Mouse (Mus musculus): ENCODE results near the gene Sik3. TPM values are rescaled to one million over a fixed set of nuclear protein-coding genes. Genes with fewer than 3 reads are reported as not detected.

Sik3 gene
- polyA plus RNA-seq, 1 experiment, result 29.4 TPM

DNA sequence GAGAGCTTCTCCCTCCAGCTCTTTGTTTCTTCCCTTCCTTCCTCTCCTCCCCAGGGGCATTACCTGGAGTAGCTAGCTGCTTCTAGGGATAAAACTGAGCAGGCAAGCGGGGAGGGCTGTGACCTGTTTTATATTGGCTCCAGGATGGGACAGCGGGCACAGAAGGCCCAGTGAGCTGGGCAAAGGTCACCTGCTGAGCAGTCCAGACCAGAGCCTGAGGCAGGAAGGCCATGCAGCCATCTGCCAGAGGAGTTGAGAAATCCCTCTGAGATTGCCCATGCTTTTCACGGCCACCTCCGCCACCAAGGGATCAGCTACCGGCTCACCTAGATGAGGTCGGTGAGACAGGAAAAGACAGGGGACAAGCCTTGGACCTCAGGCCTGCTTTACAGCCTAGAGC lies 222.6 kb downstream of the Sik3 start:
- H3K27me3 ChIP-seq (ENCODE audit: control insufficient read depth, insufficient read depth, insufficient read length), result peaks cover 57% of the 10 kb centered on the region
- no peak overlapping the region for H3K4me3 ChIP-seq
- no peak overlapping the region for H3K4me2 ChIP-seq (ENCODE audit: low read depth)
- H3K36me3 ChIP-seq (ENCODE audit: control insufficient read depth, insufficient read depth), result no peaks in the 10 kb centered on the region
- TF ChIP-seq E2F4 (IDR thresholded peaks at IDR 0.05; ENCODE audit: insufficient read depth) (no peak), POLR2AphosphoS2 (IDR thresholded peaks at IDR 0.05; ENCODE audit: insufficient read length, low read depth) (no peak), SRF (IDR thresholded peaks at IDR 0.05; ENCODE audit: control insufficient read depth, insufficient read length, low read depth) (no peak), MAX (IDR thresholded peaks at IDR 0.05; ENCODE audit: low read depth) (no peak), REST (IDR thresholded peaks at IDR 0.05; ENCODE audit: insufficient read depth, insufficient read length) (no peak), MYOD1 (IDR thresholded peaks at IDR 0.05; ENCODE audit: control insufficient read depth in 1 of 3, insufficient read length in 2 of 3, low read depth in 2 of 3) (no peak), MYOG (IDR thresholded peaks at IDR 0.05; ENCODE audit: control insufficient read depth in 1 of 3, insufficient read depth in 1 of 3, insufficient read length in 2 of 3, low read depth in 2 of 3) (no peak), POLR2A (IDR thresholded peaks at IDR 0.05; ENCODE audit: insufficient read length, low read depth) (no peak), TCF12 (IDR thresholded peaks at IDR 0.05; ENCODE audit: insufficient read depth, poor library complexity, severe bottlenecking) (no peak), TCF3 (IDR thresholded peaks at IDR 0.05; ENCODE audit: insufficient read length, low read depth) (no peak), CEBPB (IDR thresholded peaks at IDR 0.05; ENCODE audit: insufficient read depth, poor library complexity, severe bottlenecking) (no peak), USF1 (IDR thresholded peaks at IDR 0.05; ENCODE audit: low read depth) (no peak)
- H3ac ChIP-seq (ENCODE audit: control insufficient read depth, insufficient read length), result no peak overlapping the region
- no peaks in the 10 kb centered on the region for H3K79me2 ChIP-seq (ENCODE audit: control insufficient read depth, insufficient read depth)

DNA sequence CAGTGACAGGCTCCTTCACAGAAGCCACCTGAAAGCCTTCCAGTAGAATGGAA lies 222.8 kb downstream of the Sik3 start, which contains the start of gene Apoc3:
Gene Apoc3, minus strand, starts transcription at position 41 of the 53 bp plus-strand sequence.
- Histone ChIP-seq H3ac (ENCODE audit: control insufficient read depth, insufficient read length) (no peak within 1 kb of the TSS), H3K27me3 (ENCODE audit: control insufficient read depth, insufficient read depth, insufficient read length) (peaks cover 58% of the 10 kb centered on the region), H3K36me3 (ENCODE audit: control insufficient read depth, insufficient read depth) (no peaks in the 10 kb centered on the region), H3K4me3 (no peak within 1 kb of the TSS), H3K4me2 (ENCODE audit: low read depth) (no peak within 1 kb of the TSS), H3K79me2 (ENCODE audit: control insufficient read depth, insufficient read depth) (no peaks in the 10 kb centered on the region)
- TF ChIP-seq SRF (IDR thresholded peaks at IDR 0.05; ENCODE audit: control insufficient read depth, insufficient read length, low read depth) (no peak), TCF3 (IDR thresholded peaks at IDR 0.05; ENCODE audit: insufficient read length, low read depth) (no peak), CEBPB (IDR thresholded peaks at IDR 0.05; ENCODE audit: insufficient read depth, poor library complexity, severe bottlenecking) (no peak)

DNA sequence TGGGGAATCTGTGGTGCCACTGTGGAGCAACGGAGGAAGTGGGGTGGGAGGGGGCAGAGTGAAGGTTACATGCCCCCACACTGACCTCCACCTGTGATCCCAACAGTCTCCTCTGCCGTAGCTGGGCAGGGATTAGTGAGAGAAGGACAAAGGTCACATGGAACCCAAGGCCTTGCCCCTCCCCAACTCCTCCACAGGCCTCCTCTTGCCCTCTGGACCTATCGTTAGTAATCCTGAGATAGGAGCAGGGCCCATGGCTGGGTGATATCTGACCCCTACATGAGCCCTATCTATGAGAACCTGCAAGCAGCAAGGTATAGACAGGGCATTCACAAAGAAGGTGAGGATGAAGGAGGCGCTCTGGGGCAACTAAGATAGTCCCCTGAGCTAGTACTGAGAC lies 223.0 kb downstream of the Sik3 start:
- Histone ChIP-seq H3ac (ENCODE audit: control insufficient read depth, insufficient read length) (no peak overlapping the region), H3K79me2 (ENCODE audit: control insufficient read depth, insufficient read depth) (no peaks in the 10 kb centered on the region), H3K4me3 (no peak overlapping the region), H3K36me3 (ENCODE audit: control insufficient read depth, insufficient read depth) (no peaks in the 10 kb centered on the region), H3K27me3 (ENCODE audit: control insufficient read depth, insufficient read depth, insufficient read length) (peaks cover 60% of the 10 kb centered on the region), H3K4me2 (ENCODE audit: low read depth) (no peak overlapping the region)
- no peak for TF ChIP-seq TCF12 (IDR thresholded peaks at IDR 0.05; ENCODE audit: insufficient read depth, poor library complexity, severe bottlenecking)
- TF ChIP-seq MAX (IDR thresholded peaks at IDR 0.05; ENCODE audit: low read depth), result no peak
- no peak for TF ChIP-seq E2F4 (IDR thresholded peaks at IDR 0.05; ENCODE audit: insufficient read depth)
- TF ChIP-seq TCF3 (IDR thresholded peaks at IDR 0.05; ENCODE audit: insufficient read length, low read depth), result no peak
- TF ChIP-seq MYOG (IDR thresholded peaks at IDR 0.05; ENCODE audit: control insufficient read depth in 1 of 3, insufficient read depth in 1 of 3, insufficient read length in 2 of 3, low read depth in 2 of 3), result no peak
- TF ChIP-seq POLR2AphosphoS2 (IDR thresholded peaks at IDR 0.05; ENCODE audit: insufficient read length, low read depth), result no peak
- no peak for TF ChIP-seq MYOD1 (IDR thresholded peaks at IDR 0.05; ENCODE audit: control insufficient read depth in 1 of 3, insufficient read length in 2 of 3, low read depth in 2 of 3)

DNA sequence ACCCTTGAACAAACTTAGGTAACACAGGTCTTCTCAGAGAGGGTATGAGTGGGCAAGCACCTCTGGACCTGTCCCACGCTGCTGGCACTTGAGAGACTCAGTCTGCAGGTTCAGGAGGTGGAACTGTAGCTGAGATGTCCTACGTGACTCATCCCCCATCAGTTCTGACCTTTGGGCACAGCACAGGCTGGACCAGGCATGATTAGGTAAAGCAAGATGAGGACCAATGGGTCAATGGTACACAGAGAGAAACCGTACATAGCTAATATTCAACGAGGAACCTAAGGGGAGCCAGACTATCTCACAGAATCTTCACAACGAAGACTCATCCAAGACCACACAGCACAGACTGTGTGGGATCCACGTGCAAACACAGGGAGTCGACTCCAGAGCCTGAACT lies 226.2 kb downstream of the Sik3 start:
- Histone ChIP-seq H3K36me3 (ENCODE audit: control insufficient read depth, insufficient read depth) (no peaks in the 10 kb centered on the region), H3ac (ENCODE audit: control insufficient read depth, insufficient read length) (no peak overlapping the region), H3K4me2 (ENCODE audit: low read depth) (no peak overlapping the region), H3K4me3 (no peak overlapping the region), H3K27me3 (ENCODE audit: control insufficient read depth, insufficient read depth, insufficient read length) (peaks cover 75% of the 10 kb centered on the region), H3K79me2 (ENCODE audit: control insufficient read depth, insufficient read depth) (no peaks in the 10 kb centered on the region)
- TF ChIP-seq POLR2A (IDR thresholded peaks at IDR 0.05; ENCODE audit: insufficient read length, low read depth) (no peak), POLR2AphosphoS2 (IDR thresholded peaks at IDR 0.05; ENCODE audit: insufficient read length, low read depth) (no peak), CEBPB (IDR thresholded peaks at IDR 0.05; ENCODE audit: insufficient read depth, poor library complexity, severe bottlenecking) (no peak), MYOD1 (IDR thresholded peaks at IDR 0.05; ENCODE audit: control insufficient read depth in 1 of 3, insufficient read length in 2 of 3, low read depth in 2 of 3) (no peak), REST (IDR thresholded peaks at IDR 0.05; ENCODE audit: insufficient read depth, insufficient read length) (no peak), TCF12 (IDR thresholded peaks at IDR 0.05; ENCODE audit: insufficient read depth, poor library complexity, severe bottlenecking) (no peak), SRF (IDR thresholded peaks at IDR 0.05; ENCODE audit: control insufficient read depth, insufficient read length, low read depth) (no peak), MYOG (IDR thresholded peaks at IDR 0.05; ENCODE audit: control insufficient read depth in 1 of 3, insufficient read depth in 1 of 3, insufficient read length in 2 of 3, low read depth in 2 of 3) (no peak), TCF3 (IDR thresholded peaks at IDR 0.05; ENCODE audit: insufficient read length, low read depth) (no peak), USF1 (IDR thresholded peaks at IDR 0.05; ENCODE audit: low read depth) (no peak), MAX (IDR thresholded peaks at IDR 0.05; ENCODE audit: low read depth) (no peak), E2F4 (IDR thresholded peaks at IDR 0.05; ENCODE audit: insufficient read depth) (no peak)

DNA sequence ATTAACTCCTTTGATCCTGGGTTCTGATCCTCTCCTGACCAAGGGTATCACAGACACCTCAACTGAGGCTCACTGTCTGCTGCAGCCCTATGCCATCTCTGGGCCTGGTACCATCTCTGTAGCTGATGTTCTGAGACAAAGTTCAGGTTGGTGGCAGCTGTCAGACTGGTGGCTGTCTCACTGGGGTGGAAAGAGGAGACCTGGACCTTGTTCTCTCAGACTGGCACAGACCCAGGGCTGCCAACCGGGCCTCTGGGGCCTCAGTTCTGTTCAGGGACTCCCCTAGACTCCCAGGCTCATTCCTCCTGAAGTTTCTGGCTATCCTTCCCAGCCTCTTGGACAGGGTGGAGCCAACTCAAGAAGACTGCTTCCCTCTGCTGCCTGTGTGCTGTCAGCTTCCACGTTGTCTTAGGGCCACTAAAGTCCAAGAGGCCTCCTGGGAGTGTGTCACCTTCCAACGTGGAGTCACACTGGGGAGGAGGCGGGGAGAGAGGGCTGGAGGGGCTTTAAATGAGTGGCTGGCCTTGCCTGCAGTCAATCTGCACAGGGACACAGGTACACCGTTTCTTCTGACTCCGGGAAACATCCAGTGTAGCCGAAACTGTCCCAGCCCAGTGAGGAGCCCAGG lies 228.0 kb downstream of the Sik3 start, which contains the start of gene Apoa4:
Gene Apoa4, plus strand, starts transcription at position 171 of the 628 bp plus-strand sequence.
- no peaks in the 10 kb centered on the region for H3K36me3 ChIP-seq (ENCODE audit: control insufficient read depth, insufficient read depth)
- H3K27me3 ChIP-seq (ENCODE audit: control insufficient read depth, insufficient read depth, insufficient read length), result peaks cover 64% of the 10 kb centered on the region
- TF ChIP-seq MAX (IDR thresholded peaks at IDR 0.05; ENCODE audit: low read depth) (no peak), MYOD1 (IDR thresholded peaks at IDR 0.05; ENCODE audit: control insufficient read depth in 1 of 3, insufficient read length in 2 of 3, low read depth in 2 of 3) (no peak), USF1 (IDR thresholded peaks at IDR 0.05; ENCODE audit: low read depth) (no peak), SRF (IDR thresholded peaks at IDR 0.05; ENCODE audit: control insufficient read depth, insufficient read length, low read depth) (no peak), POLR2AphosphoS2 (IDR thresholded peaks at IDR 0.05; ENCODE audit: insufficient read length, low read depth) (no peak), POLR2A (IDR thresholded peaks at IDR 0.05; ENCODE audit: insufficient read length, low read depth) (no peak), TCF12 (IDR thresholded peaks at IDR 0.05; ENCODE audit: insufficient read depth, poor library complexity, severe bottlenecking) (no peak), E2F4 (IDR thresholded peaks at IDR 0.05; ENCODE audit: insufficient read depth) (no peak), CEBPB (IDR thresholded peaks at IDR 0.05; ENCODE audit: insufficient read depth, poor library complexity, severe bottlenecking) (no peak), REST (IDR thresholded peaks at IDR 0.05; ENCODE audit: insufficient read depth, insufficient read length) (no peak), TCF3 (IDR thresholded peaks at IDR 0.05; ENCODE audit: insufficient read length, low read depth) (no peak), MYOG (IDR thresholded peaks at IDR 0.05; ENCODE audit: control insufficient read depth in 1 of 3, insufficient read depth in 1 of 3, insufficient read length in 2 of 3, low read depth in 2 of 3) (no peak)
- H3K79me2 ChIP-seq (ENCODE audit: control insufficient read depth, insufficient read depth), result no peaks in the 10 kb centered on the region
- H3ac ChIP-seq (ENCODE audit: control insufficient read depth, insufficient read length), result no peak within 1 kb of the TSS
- H3K4me2 ChIP-seq (ENCODE audit: low read depth), result no peak within 1 kb of the TSS
- no peak within 1 kb of the TSS for H3K4me3 ChIP-seq
